Mouse (Mus musculus): Measurements from ENCODE around the gene Rarres2. TPM values are rescaled to one million over a fixed set of nuclear protein-coding genes. Genes with fewer than 3 reads are reported as not detected.

Rarres2 gene
- polyA plus RNA-seq, 1 experiment from 2014 or later, result 69.7 TPM

GRCm38 (mm10) chr6:48573280-48573679 is 691 bp upstream of the Rarres2 start:
- no peak overlapping the region for H3K4me2 ChIP-seq (ENCODE audit: low read length)
- peaks cover 33% of the 10 kb centered on the region for H3K4me1 ChIP-seq (replicated peaks; ENCODE audit: control insufficient read depth, insufficient read depth, low read length)
- no peaks in the 10 kb centered on the region for H3K36me3 ChIP-seq (ENCODE audit: control insufficient read depth, insufficient read depth, low read length)
- DNase-seq (ENCODE audit: low spot score) (peak; percentile 62), ATAC-seq (replicated peaks; ENCODE audit: low FRiP score, low TSS enrichment, low read depth) (no peak)
- H3K27ac ChIP-seq (ENCODE audit: low read depth), result peak overlapping the region; percentile 67
- no peaks in the 10 kb centered on the region for H3K27me3 ChIP-seq (replicated peaks; ENCODE audit: control insufficient read depth, insufficient read depth, low read length)
- no peaks in the 10 kb centered on the region; the same call in 1 of the 2 replicates for H3K9me3 ChIP-seq (ENCODE audit: control insufficient read depth, low read length)
- WGBS, result 25% methylated on average over 10 of the region's 10 CpGs
- no peak overlapping the region for H3K4me3 ChIP-seq (ENCODE audit: low read depth, low read length)
- H3K9ac ChIP-seq (ENCODE audit: low read length), result no peak overlapping the region

- H3K27me3 ChIP-seq (replicated peaks; ENCODE audit: control insufficient read depth, insufficient read depth, low read length), result no peaks in the 10 kb centered on the region
- 0 out of 2 replicates have a peak overlapping the region, but pooled peaks have one; percentile 4 for H3K4me3 ChIP-seq (ENCODE audit: low read depth, low read length)
- DNase-seq (ENCODE audit: low spot score), result no peak
- no peaks in the 10 kb centered on the region for H3K36me3 ChIP-seq (ENCODE audit: control insufficient read depth, insufficient read depth, low read length)
- H3K9ac ChIP-seq (ENCODE audit: low read length), result no peak overlapping the region
- peaks cover 34% of the 10 kb centered on the region for H3K4me1 ChIP-seq (replicated peaks; ENCODE audit: control insufficient read depth, insufficient read depth, low read length)
- peak overlapping the region; percentile 67 for H3K27ac ChIP-seq (ENCODE audit: low read depth)
- 94% methylated on average over 5 of the region's 5 CpGs for WGBS
- no peaks in the 10 kb centered on the region; the same call in 1 of the 2 replicates for H3K9me3 ChIP-seq (ENCODE audit: control insufficient read depth, low read length)
- ATAC-seq (replicated peaks; ENCODE audit: low FRiP score, low TSS enrichment, low read depth), result no peak
- H3K4me2 ChIP-seq (ENCODE audit: low read length), result peak overlapping the region; percentile 20
These were observed 575 bp downstream of the Rarres2 start for GRCm38 (mm10) chr6:48572014-48572413.

- DNase-seq (ENCODE audit: low spot score) (no peak), ATAC-seq (replicated peaks; ENCODE audit: low FRiP score, low TSS enrichment, low read depth) (no peak)
- 59% methylated on average over 7 of the region's 8 CpGs for WGBS
- no peaks in the 10 kb centered on the region for H3K36me3 ChIP-seq (ENCODE audit: control insufficient read depth, insufficient read depth, low read length)
- no peak overlapping the region for H3K4me3 ChIP-seq (ENCODE audit: low read depth, low read length)
- H3K27ac ChIP-seq (ENCODE audit: low read depth), result 0 out of 2 replicates have a peak overlapping the region, but pooled peaks have one; percentile 27
- H3K4me1 ChIP-seq (replicated peaks; ENCODE audit: control insufficient read depth, insufficient read depth, low read length), result peaks cover 37% of the 10 kb centered on the region
- no peak overlapping the region for H3K4me2 ChIP-seq (ENCODE audit: low read length)
- no peaks in the 10 kb centered on the region; the same call in 1 of the 2 replicates for H3K9me3 ChIP-seq (ENCODE audit: control insufficient read depth, low read length)
- H3K27me3 ChIP-seq (replicated peaks; ENCODE audit: control insufficient read depth, insufficient read depth, low read length), result no peaks in the 10 kb centered on the region
- H3K9ac ChIP-seq (ENCODE audit: low read length), result no peak overlapping the region
These were observed 3.4 kb downstream of the Rarres2 start for GRCm38 (mm10) chr6:48569065-48569807.

- ATAC-seq (replicated peaks; ENCODE audit: low FRiP score, low TSS enrichment, low read depth), result no peak
- Histone ChIP-seq H3K27me3 (replicated peaks; ENCODE audit: control insufficient read depth, insufficient read depth, low read length) (no peaks in the 10 kb centered on the region), H3K9ac (ENCODE audit: low read length) (no peak overlapping the region), H3K4me1 (replicated peaks; ENCODE audit: control insufficient read depth, insufficient read depth, low read length) (peaks cover 31% of the 10 kb centered on the region), H3K4me3 (ENCODE audit: low read depth, low read length) (no peak overlapping the region), H3K9me3 (ENCODE audit: control insufficient read depth, low read length) (no peaks in the 10 kb centered on the region; the same call in 1 of the 2 replicates), H3K4me2 (ENCODE audit: low read length) (0 out of 2 replicates have a peak overlapping the region, but pooled peaks have one; percentile 8), H3K27ac (ENCODE audit: low read depth) (peak overlapping the region; percentile 27; the same call in 1 of the 2 replicates), H3K36me3 (ENCODE audit: control insufficient read depth, insufficient read depth, low read length) (no peaks in the 10 kb centered on the region)
- 59% methylated on average over 20 of the region's 21 CpGs for WGBS
- DNase-seq (ENCODE audit: low spot score), result no peak
These were observed 4.3 kb downstream of the Rarres2 start for GRCm38 (mm10) chr6:48568036-48568984.

GRCm38 (mm10) chr6:48566312-48566711 is 6.3 kb downstream of the Rarres2 start:
- H3K27me3 ChIP-seq (replicated peaks; ENCODE audit: control insufficient read depth, insufficient read depth, low read length), result no peaks in the 10 kb centered on the region
- H3K4me2 ChIP-seq (ENCODE audit: low read length), result no peak overlapping the region
- ATAC-seq (replicated peaks; ENCODE audit: low FRiP score, low TSS enrichment, low read depth) (peak; percentile 57), DNase-seq (ENCODE audit: low spot score) (no peak)
- 39% methylated on average over 5 of the region's 5 CpGs for WGBS
- H3K4me3 ChIP-seq (ENCODE audit: low read depth, low read length), result no peak overlapping the region
- H3K27ac ChIP-seq (ENCODE audit: low read depth), result no peak overlapping the region
- peaks cover 19% of the 10 kb centered on the region for H3K4me1 ChIP-seq (replicated peaks; ENCODE audit: control insufficient read depth, insufficient read depth, low read length)
- H3K9ac ChIP-seq (ENCODE audit: low read length), result no peak overlapping the region
- H3K36me3 ChIP-seq (ENCODE audit: control insufficient read depth, insufficient read depth, low read length), result no peaks in the 10 kb centered on the region
- H3K9me3 ChIP-seq (ENCODE audit: control insufficient read depth, low read length), result no peaks in the 10 kb centered on the region; the same call in 1 of the 2 replicates

- 78% methylated on average over 4 of the region's 4 CpGs for WGBS
- Histone ChIP-seq H3K4me2 (ENCODE audit: low read length) (no peak overlapping the region), H3K36me3 (ENCODE audit: control insufficient read depth, insufficient read depth, low read length) (no peaks in the 10 kb centered on the region), H3K9me3 (ENCODE audit: control insufficient read depth, low read length) (no peaks in the 10 kb centered on the region; the same call in 1 of the 2 replicates), H3K27ac (ENCODE audit: low read depth) (0 out of 2 replicates have a peak overlapping the region, but pooled peaks have one; percentile 11), H3K4me3 (ENCODE audit: low read depth, low read length) (no peak overlapping the region), H3K9ac (ENCODE audit: low read length) (no peak overlapping the region), H3K4me1 (replicated peaks; ENCODE audit: control insufficient read depth, insufficient read depth, low read length) (peaks cover 18% of the 10 kb centered on the region), H3K27me3 (replicated peaks; ENCODE audit: control insufficient read depth, insufficient read depth, low read length) (no peaks in the 10 kb centered on the region)
- ATAC-seq (replicated peaks; ENCODE audit: low FRiP score, low TSS enrichment, low read depth) (no peak), DNase-seq (ENCODE audit: low spot score) (no peak)
These were observed 6.8 kb downstream of the Rarres2 start for GRCm38 (mm10) chr6:48565693-48566310.

- Histone ChIP-seq H3K27ac (ENCODE audit: low read depth) (no peak overlapping the region), H3K36me3 (ENCODE audit: control insufficient read depth, insufficient read depth, low read length) (no peaks in the 10 kb centered on the region), H3K27me3 (replicated peaks; ENCODE audit: control insufficient read depth, insufficient read depth, low read length) (no peaks in the 10 kb centered on the region), H3K4me1 (replicated peaks; ENCODE audit: control insufficient read depth, insufficient read depth, low read length) (peaks cover 11% of the 10 kb centered on the region), H3K4me3 (ENCODE audit: low read depth, low read length) (no peak overlapping the region), H3K9me3 (ENCODE audit: control insufficient read depth, low read length) (no peaks in the 10 kb centered on the region), H3K9ac (ENCODE audit: low read length) (no peak overlapping the region), H3K4me2 (ENCODE audit: low read length) (no peak overlapping the region)
- WGBS, result 74% methylated on average over 3 of the region's 3 CpGs
- ATAC-seq (replicated peaks; ENCODE audit: low FRiP score, low TSS enrichment, low read depth) (no peak), DNase-seq (ENCODE audit: low spot score) (no peak)
These were observed 16.6 kb downstream of the Rarres2 start for GRCm38 (mm10) chr6:48555956-48556355.
